Mouse (Mus musculus): ENCODE results near the gene Nrn1l. TPM values are rescaled to one million over a fixed set of nuclear protein-coding genes. Genes with fewer than 3 reads are reported as not detected.

Nrn1l gene
- polyA plus RNA-seq, 1 experiment from 2014 or later, result 1.0 TPM

DNA sequence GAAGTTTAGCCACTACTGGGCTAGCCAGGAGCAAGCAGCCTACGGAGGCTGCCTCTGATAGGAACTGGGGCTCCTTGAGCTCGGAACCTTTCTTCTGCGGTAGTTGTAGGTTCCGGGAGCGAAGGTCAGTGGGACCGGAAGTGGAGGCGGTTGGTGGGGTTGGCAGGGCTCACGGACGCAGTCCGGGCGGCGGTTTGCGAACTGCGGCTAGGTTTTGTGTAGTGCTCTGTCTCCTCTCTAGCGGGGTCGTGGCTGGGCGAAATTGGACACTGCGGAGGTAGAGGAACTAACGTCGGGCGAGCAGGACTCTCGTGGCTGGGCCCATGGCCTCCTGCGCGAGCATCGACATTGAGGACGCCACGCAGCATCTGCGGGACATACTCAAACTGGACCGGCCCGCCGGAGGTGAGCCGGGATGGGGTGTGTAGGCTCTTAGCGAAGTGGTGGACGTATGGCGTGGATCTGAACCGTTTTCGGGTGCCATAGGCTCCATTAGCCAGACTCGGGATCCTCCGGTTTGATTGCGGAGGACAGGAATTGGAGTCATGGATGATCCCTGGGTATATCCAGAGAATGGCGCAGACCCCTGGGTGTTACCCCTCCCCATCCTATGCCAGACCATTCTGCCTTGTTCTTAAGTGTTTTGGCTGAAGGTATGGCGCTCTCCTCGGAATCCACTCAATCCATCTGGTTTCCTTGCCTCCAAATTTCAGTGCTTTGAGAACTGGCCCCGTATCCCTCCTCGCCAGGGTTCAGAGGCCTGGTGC lies 12.4 kb upstream of the Nrn1l start, which contains the start of gene Edc4:
Gene Edc4, plus strand, starts transcription at position 128 of the 767 bp plus-strand sequence.
- H3K36me3 ChIP-seq (ENCODE audit: control insufficient read depth, insufficient read depth, low read length), result peaks cover 52% of the 10 kb centered on the region
- H3K4me3 ChIP-seq (ENCODE audit: low read length), result peak within 1 kb of the TSS; percentile 75
- H3K9ac ChIP-seq (ENCODE audit: low read depth, low read length), result peak within 1 kb of the TSS; percentile 74
- WGBS, result under 1% methylated on average over 45 of the region's 45 CpGs
- peaks cover 9% of the 10 kb centered on the region; the same call in 1 of the 2 replicates for H3K4me1 ChIP-seq (ENCODE audit: control insufficient read depth, insufficient read depth, low read length)
- H3K9me3 ChIP-seq (ENCODE audit: control insufficient read depth, low read length), result no peaks in the 10 kb centered on the region
- peak within 1 kb of the TSS; percentile 79 for H3K4me2 ChIP-seq (replicated peaks; ENCODE audit: low read depth, low read length)
- ATAC-seq (ENCODE audit: low FRiP score, low TSS enrichment), result peak; percentile 92
- peak within 1 kb of the TSS; percentile 47; the same call in 1 of the 2 replicates for H3K27ac ChIP-seq (ENCODE audit: low read depth, low read length)
- H3K27me3 ChIP-seq (ENCODE audit: control insufficient read depth, insufficient read depth, low read length), result no peaks in the 10 kb centered on the region

- no peak overlapping the region for H3K27ac ChIP-seq (ENCODE audit: low read depth, low read length)
- no peaks in the 10 kb centered on the region for H3K4me1 ChIP-seq (ENCODE audit: control insufficient read depth, insufficient read depth, low read length)
- WGBS, result 94% methylated on average over 12 of the region's 12 CpGs
- H3K27me3 ChIP-seq (ENCODE audit: control insufficient read depth, insufficient read depth, low read length), result no peaks in the 10 kb centered on the region
- H3K9me3 ChIP-seq (ENCODE audit: control insufficient read depth, low read length), result no peaks in the 10 kb centered on the region
- H3K9ac ChIP-seq (ENCODE audit: low read depth, low read length), result no peak overlapping the region
- no peak for ATAC-seq (ENCODE audit: low FRiP score, low TSS enrichment)
- H3K4me2 ChIP-seq (replicated peaks; ENCODE audit: low read depth, low read length), result no peak overlapping the region
- peaks cover 77% of the 10 kb centered on the region for H3K36me3 ChIP-seq (ENCODE audit: control insufficient read depth, insufficient read depth, low read length)
- no peak overlapping the region for H3K4me3 ChIP-seq (ENCODE audit: low read length)
These were observed 3.5 kb upstream of the Nrn1l start for GRCm38 (mm10) chr8:105889756-105890465.

DNA sequence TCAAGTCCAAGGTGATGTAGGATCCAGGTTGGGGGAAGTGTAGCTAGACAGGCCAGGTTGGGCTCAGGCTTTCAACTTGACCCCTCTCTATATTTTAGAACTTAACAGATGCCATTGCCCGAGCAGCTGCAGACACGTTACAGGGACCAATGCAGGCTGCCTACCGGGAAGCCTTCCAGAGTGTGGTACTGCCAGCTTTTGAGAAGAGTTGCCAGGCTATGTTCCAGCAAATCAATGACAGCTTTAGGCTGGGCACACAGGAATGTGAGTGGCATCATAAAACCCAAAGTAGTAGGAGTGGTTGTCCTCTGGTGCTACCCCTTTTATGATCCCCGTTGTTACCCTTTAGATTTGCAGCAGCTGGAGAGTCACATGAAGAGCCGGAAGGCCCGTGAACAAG lies 2.5 kb upstream of the Nrn1l start:
- Histone ChIP-seq H3K27ac (ENCODE audit: low read depth, low read length) (no peak overlapping the region), H3K4me1 (ENCODE audit: control insufficient read depth, insufficient read depth, low read length) (no peaks in the 10 kb centered on the region), H3K27me3 (ENCODE audit: control insufficient read depth, insufficient read depth, low read length) (no peaks in the 10 kb centered on the region), H3K4me3 (ENCODE audit: low read length) (no peak overlapping the region), H3K9me3 (ENCODE audit: control insufficient read depth, low read length) (no peaks in the 10 kb centered on the region), H3K9ac (ENCODE audit: low read depth, low read length) (no peak overlapping the region), H3K4me2 (replicated peaks; ENCODE audit: low read depth, low read length) (no peak overlapping the region), H3K36me3 (ENCODE audit: control insufficient read depth, insufficient read depth, low read length) (peaks cover 68% of the 10 kb centered on the region)
- WGBS, result 77% methylated on average over 6 of the region's 6 CpGs
- no peak for ATAC-seq (ENCODE audit: low FRiP score, low TSS enrichment)

DNA sequence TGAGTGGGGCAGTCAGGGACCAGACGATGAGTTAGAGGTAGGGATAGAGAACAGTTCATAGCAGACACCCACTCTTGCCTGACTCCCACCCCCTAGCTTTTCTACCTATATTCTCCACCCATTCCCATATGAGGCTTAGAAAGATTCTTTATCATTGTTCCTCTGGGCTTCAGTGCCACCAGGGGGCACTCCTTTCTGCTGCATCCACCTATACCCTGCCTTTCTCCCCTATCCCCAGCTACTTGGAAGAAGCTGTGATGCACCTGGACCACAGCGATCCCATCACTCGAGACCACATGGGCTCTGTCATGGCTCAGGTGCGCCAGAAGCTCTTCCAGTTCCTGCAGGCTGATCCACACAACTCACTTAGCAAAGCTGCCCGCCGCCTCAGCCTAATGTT lies 935 bp upstream of the Nrn1l start:
- no peaks in the 10 kb centered on the region for H3K4me1 ChIP-seq (ENCODE audit: control insufficient read depth, insufficient read depth, low read length)
- H3K4me3 ChIP-seq (ENCODE audit: low read length), result no peak overlapping the region
- ATAC-seq (ENCODE audit: low FRiP score, low TSS enrichment), result no peak
- H3K4me2 ChIP-seq (replicated peaks; ENCODE audit: low read depth, low read length), result no peak overlapping the region
- H3K9me3 ChIP-seq (ENCODE audit: control insufficient read depth, low read length), result no peaks in the 10 kb centered on the region
- H3K27me3 ChIP-seq (ENCODE audit: control insufficient read depth, insufficient read depth, low read length), result no peaks in the 10 kb centered on the region
- no peak overlapping the region for H3K27ac ChIP-seq (ENCODE audit: low read depth, low read length)
- no peak overlapping the region for H3K9ac ChIP-seq (ENCODE audit: low read depth, low read length)
- 87% methylated on average over 6 of the region's 6 CpGs for WGBS
- peaks cover 52% of the 10 kb centered on the region for H3K36me3 ChIP-seq (ENCODE audit: control insufficient read depth, insufficient read depth, low read length)

DNA sequence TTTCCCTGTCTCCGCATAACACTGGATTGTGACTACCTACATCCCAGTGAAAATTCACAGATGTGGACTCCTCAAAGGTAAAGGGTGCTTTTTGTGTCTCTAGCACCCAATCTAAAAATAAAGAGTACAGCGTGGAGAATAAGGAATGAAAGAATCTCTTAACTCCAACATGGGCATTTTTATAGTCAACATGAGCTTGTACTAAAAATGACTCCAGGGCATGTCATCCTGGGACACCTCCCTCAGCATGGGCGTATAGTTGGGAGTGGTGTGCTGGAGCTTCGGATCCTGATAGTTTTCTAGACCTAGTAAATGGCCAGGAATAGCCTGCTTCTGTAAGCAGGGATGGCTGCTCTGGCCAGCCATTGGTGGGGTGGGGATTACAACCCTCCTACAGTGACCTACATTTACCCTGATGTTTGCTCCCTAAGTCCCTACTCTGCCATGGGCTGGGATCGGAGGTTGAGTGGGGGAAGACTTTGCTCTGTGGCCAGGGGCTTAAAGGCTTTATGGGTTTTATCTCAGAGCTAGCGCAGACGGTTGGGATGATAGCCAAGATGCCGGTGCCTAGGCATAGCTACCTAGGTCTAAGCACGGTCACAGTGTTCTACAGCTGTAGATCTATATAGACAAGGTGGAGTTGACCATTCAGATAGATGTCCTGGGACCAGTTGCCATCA lies 4.6 kb downstream of the Nrn1l start:
- Histone ChIP-seq H3K4me1 (ENCODE audit: control insufficient read depth, insufficient read depth, low read length) (0 out of 2 replicates have a peak, but pooled peaks cover 3% of the 10 kb centered on the region), H3K9ac (ENCODE audit: low read depth, low read length) (no peak overlapping the region), H3K27ac (ENCODE audit: low read depth, low read length) (no peak overlapping the region), H3K4me2 (replicated peaks; ENCODE audit: low read depth, low read length) (no peak overlapping the region), H3K36me3 (ENCODE audit: control insufficient read depth, insufficient read depth, low read length) (no peaks in the 10 kb centered on the region; the same call in 1 of the 2 replicates), H3K9me3 (ENCODE audit: control insufficient read depth, low read length) (no peaks in the 10 kb centered on the region), H3K27me3 (ENCODE audit: control insufficient read depth, insufficient read depth, low read length) (no peaks in the 10 kb centered on the region), H3K4me3 (ENCODE audit: low read length) (no peak overlapping the region)
- no peak for ATAC-seq (ENCODE audit: low FRiP score, low TSS enrichment)
- WGBS, result 87% methylated on average over 9 of the region's 9 CpGs

- H3K4me1 ChIP-seq (ENCODE audit: control insufficient read depth, insufficient read depth, low read length), result 0 out of 2 replicates have a peak, but pooled peaks cover 3% of the 10 kb centered on the region
- H3K4me3 ChIP-seq (ENCODE audit: low read length), result peak within 1 kb of the TSS; percentile 95
- H3K9me3 ChIP-seq (ENCODE audit: control insufficient read depth, low read length), result no peaks in the 10 kb centered on the region
- no peaks in the 10 kb centered on the region for H3K27me3 ChIP-seq (ENCODE audit: control insufficient read depth, insufficient read depth, low read length)
- peak; percentile 93 for ATAC-seq (ENCODE audit: low FRiP score, low TSS enrichment)
- peak within 1 kb of the TSS; percentile 98 for H3K9ac ChIP-seq (ENCODE audit: low read depth, low read length)
- H3K4me2 ChIP-seq (replicated peaks; ENCODE audit: low read depth, low read length), result peak within 1 kb of the TSS; percentile 75
- no peaks in the 10 kb centered on the region for H3K36me3 ChIP-seq (ENCODE audit: control insufficient read depth, insufficient read depth, low read length)
- WGBS, result under 1% methylated on average over 61 of the region's 68 CpGs
- peak within 1 kb of the TSS; percentile 88 for H3K27ac ChIP-seq (ENCODE audit: low read depth, low read length)
These were observed 7.0 kb downstream of the Nrn1l start, which contains the start of gene Pskh1 for GRCm38 (mm10) chr8:105900180-105900940. Gene Pskh1, plus strand, starts transcription at chr8:105900441.

GRCm38 (mm10) chr8:105900941-105901616 lies 7.7 kb downstream of the Nrn1l start:
- Histone ChIP-seq H3K36me3 (ENCODE audit: control insufficient read depth, insufficient read depth, low read length) (no peaks in the 10 kb centered on the region), H3K27ac (ENCODE audit: low read depth, low read length) (peak overlapping the region; percentile 88; the same call in 1 of the 2 replicates)
- ATAC-seq (ENCODE audit: low FRiP score, low TSS enrichment), result no peak

DNA sequence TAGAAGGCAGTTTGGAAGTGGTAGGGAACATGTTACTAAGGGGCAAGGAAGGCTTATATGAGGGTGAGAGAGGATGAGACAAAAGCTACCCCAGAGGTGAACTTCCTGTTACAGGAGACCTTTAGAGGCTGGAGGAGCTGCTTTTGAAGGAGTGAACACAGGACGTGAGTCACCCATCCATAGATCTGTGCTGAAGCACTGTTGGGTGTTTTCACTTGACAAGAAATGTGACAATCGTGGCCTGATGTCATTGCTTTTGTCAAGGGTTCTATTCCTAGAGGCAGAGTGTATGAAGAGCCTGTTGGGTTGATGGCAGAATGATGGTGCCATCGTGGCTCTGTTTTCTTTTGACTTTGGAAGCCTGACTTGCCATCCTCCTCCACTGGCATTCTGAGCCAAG lies 26.0 kb downstream of the Nrn1l start:
- Histone ChIP-seq H3K27me3 (ENCODE audit: control insufficient read depth, insufficient read depth, low read length) (no peaks in the 10 kb centered on the region), H3K27ac (ENCODE audit: low read depth, low read length) (no peak overlapping the region), H3K36me3 (ENCODE audit: control insufficient read depth, insufficient read depth, low read length) (peaks cover 21% of the 10 kb centered on the region; the same call in 1 of the 2 replicates), H3K4me3 (ENCODE audit: low read length) (no peak overlapping the region), H3K9ac (ENCODE audit: low read depth, low read length) (no peak overlapping the region), H3K4me2 (replicated peaks; ENCODE audit: low read depth, low read length) (no peak overlapping the region), H3K9me3 (ENCODE audit: control insufficient read depth, low read length) (no peaks in the 10 kb centered on the region), H3K4me1 (ENCODE audit: control insufficient read depth, insufficient read depth, low read length) (no peaks in the 10 kb centered on the region)
- WGBS, result 86% methylated on average over 3 of the region's 3 CpGs
- ATAC-seq (ENCODE audit: low FRiP score, low TSS enrichment), result no peak

More at GRCm38 (mm10) chr8:105900941-105901616, 7.7 kb downstream of the Nrn1l start:
- Histone ChIP-seq H3K27me3 (ENCODE audit: control insufficient read depth, insufficient read depth, low read length) (no peaks in the 10 kb centered on the region), H3K4me3 (ENCODE audit: low read length) (peak overlapping the region; percentile 95), H3K9me3 (ENCODE audit: control insufficient read depth, low read length) (no peaks in the 10 kb centered on the region), H3K4me2 (replicated peaks; ENCODE audit: low read depth, low read length) (peak overlapping the region; percentile 75), H3K4me1 (ENCODE audit: control insufficient read depth, insufficient read depth, low read length) (0 out of 2 replicates have a peak, but pooled peaks cover 3% of the 10 kb centered on the region), H3K9ac (ENCODE audit: low read depth, low read length) (peak overlapping the region; percentile 98)
- WGBS, result 33% methylated on average over 16 of the region's 16 CpGs
